Mouse (Mus musculus) T-helper 17 cell (primary cell): ENCODE data around the gene Cbarp.

ENCODE experiments used
- in situ Hi-C, 2 experiments: fragments of 300-600 bp; cut with MboI, MseI; formaldehyde crosslinking; loops; 1 replicate in 1 of 2; 2 replicates in 1 of 2; pipeline ENCODE4 v1.15.1; 2025; ENCODE audit warnings: high pct_unique_total_duplicates in 2 of 2

The Cbarp gene

GRCm38 (mm10) chr10:80157141-80157929, 16.7 kb upstream of the Cbarp start:
- in situ Hi-C loops, result loop anchor here in 1 of 2 experiments (10.0 kb wide), 1 partner anchor 987 kb away; no protein-coding TSS in a partner anchor

GRCm38 (mm10) chr10:80156752-80157053, 16.1 kb upstream of the Cbarp start:
- in situ Hi-C loops, result loop anchor here in 1 of 2 experiments (10.0 kb wide), 1 partner anchor 988 kb away; no protein-coding TSS in a partner anchor

GRCm38 (mm10) chr10:80156002-80156751, 15.5 kb upstream of the Cbarp start:
- in situ Hi-C loops, result loop anchor here in 1 of 2 experiments (10.0 kb wide), 1 partner anchor 989 kb away; no protein-coding TSS in a partner anchor

GRCm38 (mm10) chr10:80155277-80155676, 14.6 kb upstream of the Cbarp start:
- in situ Hi-C loops, result loop anchor here in 1 of 2 experiments (10.0 kb wide), 1 partner anchor 990 kb away; no protein-coding TSS in a partner anchor

- in situ Hi-C loops, result loop anchor here in 1 of 2 experiments (10.0 kb wide), 1 partner anchor 990 kb away; no protein-coding TSS in a partner anchor
Observed at GRCm38 (mm10) chr10:80154384-80154783, 13.7 kb upstream of the Cbarp start.

- in situ Hi-C loops, result loop anchor here in 1 of 2 experiments (10.0 kb wide), 1 partner anchor 991 kb away; no protein-coding TSS in a partner anchor
Observed at GRCm38 (mm10) chr10:80153713-80154112, 13.1 kb upstream of the Cbarp start.

- in situ Hi-C loops, result loop anchor here in 1 of 2 experiments (10.0 kb wide), 1 partner anchor 992 kb away; no protein-coding TSS in a partner anchor
Observed at GRCm38 (mm10) chr10:80152873-80153260, 12.2 kb upstream of the Cbarp start.

- in situ Hi-C loops, result loop anchor here in 1 of 2 experiments (10.0 kb wide), 1 partner anchor 993 kb away; no protein-coding TSS in a partner anchor
Observed at GRCm38 (mm10) chr10:80152071-80152872, 11.6 kb upstream of the Cbarp start.

- in situ Hi-C loops, result loop anchor here in 1 of 2 experiments (10.0 kb wide), 1 partner anchor 993 kb away; no protein-coding TSS in a partner anchor
Observed at GRCm38 (mm10) chr10:80151211-80152034, 10.8 kb upstream of the Cbarp start.

- in situ Hi-C loops, result loop anchor here in 1 of 2 experiments (10.0 kb wide), 1 partner anchor 994 kb away; no protein-coding TSS in a partner anchor
Observed at GRCm38 (mm10) chr10:80150226-80151210, 9.9 kb upstream of the Cbarp start.

GRCm38 (mm10) chr10:80149291-80150225, 8.9 kb upstream of the Cbarp start:
- in situ Hi-C loops, result loop anchor here in 1 of 2 experiments (10.0 kb wide), 2 partner anchors 165 to 995 kb away; partner anchors contain the start of genes Cnn2 and Tmem259

GRCm38 (mm10) chr10:80148610-80149290, 8.1 kb upstream of the Cbarp start:
- in situ Hi-C loops, result loop anchor here in 1 of 2 experiments (10.0 kb wide), 1 partner anchor 164 kb away; the partner anchor contains the start of genes Cnn2 and Tmem259

GRCm38 (mm10) chr10:80147719-80148601, 7.3 kb upstream of the Cbarp start, which contains the start of gene Midn:
Midn (plus strand) TSS chr10:80148272.
- in situ Hi-C loops, result loop anchor here in 1 of 2 experiments (10.0 kb wide), 1 partner anchor 163 kb away; the partner anchor contains the start of genes Cnn2 and Tmem259

- in situ Hi-C loops, result loop anchor here in 1 of 2 experiments (10.0 kb wide), 1 partner anchor 162 kb away; the partner anchor contains the start of genes Cnn2 and Tmem259
Observed at GRCm38 (mm10) chr10:80147146-80147718, 6.6 kb upstream of the Cbarp start.

- in situ Hi-C loops, result loop anchor here in 1 of 2 experiments (10.0 kb wide), 1 partner anchor 162 kb away; the partner anchor contains the start of genes Cnn2 and Tmem259
Observed at GRCm38 (mm10) chr10:80146568-80147011, 6.0 kb upstream of the Cbarp start.
